Mouse (Mus musculus) olfactory bulb, adult 2 months (tissue): ENCODE measurements around the gene Esr2.

Experiments used
- CTCF ChIP-seq: fragments of 200-500 bp; IDR thresholded peaks from 2 replicates; pipeline ENCODE4 v1.5.1; 2012; ENCODE audit warnings: low read depth, mild to moderate bottlenecking, low read length, moderate library complexity; ENCODE audit not compliant: insufficient read depth
- POLR2A ChIP-seq: fragments of 200-500 bp; IDR thresholded peaks from 2 replicates; pipeline ENCODE4 v1.6.1; 2012; ENCODE audit warnings: mild to moderate bottlenecking, low read depth, low read length, moderate library complexity; ENCODE audit not compliant: insufficient read depth

GRCm38 (mm10) chr12:76136701-76137100 lies 40.4 kb downstream of the Esr2 start:
- TF ChIP-seq CTCF (no peak), POLR2A (no peak)
